Mouse (Mus musculus): ENCODE measurements around the gene Scn9a. TPM values are rescaled to one million over a fixed set of nuclear protein-coding genes. Genes with fewer than 3 reads are reported as not detected.

Gene Scn9a
- not detected in 2 replicates for total RNA-seq (2015; ENCODE audit: low replicate concordance)
- total RNA-seq (2017; ENCODE audit: low replicate concordance): not detected in 2 replicates

DNA sequence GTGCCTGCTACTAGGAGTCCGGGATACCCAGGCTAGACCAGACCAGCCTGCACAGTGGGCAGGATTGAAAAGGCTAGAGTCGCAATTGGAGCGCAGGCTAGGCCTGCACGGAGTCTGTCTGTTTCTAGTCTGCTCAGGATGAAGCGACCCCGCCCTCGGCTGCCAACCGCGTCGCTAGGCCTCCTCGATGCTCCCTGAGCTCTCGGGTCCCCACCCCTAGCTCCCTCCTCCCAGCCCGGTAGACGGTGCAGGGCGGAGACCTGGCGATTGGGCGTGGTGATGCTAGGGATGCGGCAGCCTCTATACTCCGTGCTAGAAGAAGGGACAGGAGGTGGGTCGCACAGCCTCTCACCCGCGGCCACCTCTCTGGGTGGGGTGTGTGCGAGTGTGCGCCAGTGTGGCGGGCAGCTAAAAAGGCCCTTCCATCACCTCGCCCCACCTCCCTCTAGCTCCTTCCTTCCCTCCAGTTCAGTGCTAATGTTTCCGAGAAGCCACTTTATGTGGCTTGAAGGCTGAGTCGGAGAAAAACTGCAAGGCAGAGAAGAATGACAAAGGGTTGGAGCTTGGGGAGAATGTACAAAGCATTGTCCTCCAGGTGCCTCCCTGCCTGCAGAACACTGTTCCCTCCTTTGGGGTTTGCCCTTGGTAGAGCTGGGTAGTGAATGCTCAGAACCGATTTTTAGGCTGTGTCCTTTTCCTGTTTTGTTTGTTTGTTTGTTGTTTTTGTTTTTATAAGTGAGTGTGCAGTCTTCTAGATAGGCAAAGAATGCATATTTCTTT, at the start of gene Scn9a:
Scn9a (minus strand) TSS at position 383 of the 780 bp plus-strand sequence.
- no peak for ATAC-seq (replicated peaks; ENCODE audit: low FRiP score, poor library complexity, severe bottlenecking)

DNA sequence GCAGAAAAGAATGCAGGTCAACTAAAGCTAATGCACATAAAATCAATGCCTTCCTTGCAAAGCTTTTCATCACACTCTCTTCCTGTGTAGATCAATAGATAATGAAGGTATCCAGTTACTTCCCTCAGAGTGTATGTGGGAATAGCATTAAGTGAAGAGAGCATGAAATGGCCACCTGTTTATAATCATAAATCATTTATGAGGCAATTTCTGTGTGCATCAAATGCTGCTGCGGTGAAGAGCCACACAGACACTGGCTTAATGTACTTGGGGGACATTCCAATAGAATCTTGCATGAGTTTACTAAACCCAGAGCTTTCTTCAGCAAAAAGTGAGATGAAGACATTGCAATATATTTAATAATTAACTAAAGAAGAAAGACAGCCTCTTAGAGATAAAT, 27.2 kb upstream of the Scn9a start:
- ATAC-seq (replicated peaks; ENCODE audit: low FRiP score, poor library complexity, severe bottlenecking): no peak

DNA sequence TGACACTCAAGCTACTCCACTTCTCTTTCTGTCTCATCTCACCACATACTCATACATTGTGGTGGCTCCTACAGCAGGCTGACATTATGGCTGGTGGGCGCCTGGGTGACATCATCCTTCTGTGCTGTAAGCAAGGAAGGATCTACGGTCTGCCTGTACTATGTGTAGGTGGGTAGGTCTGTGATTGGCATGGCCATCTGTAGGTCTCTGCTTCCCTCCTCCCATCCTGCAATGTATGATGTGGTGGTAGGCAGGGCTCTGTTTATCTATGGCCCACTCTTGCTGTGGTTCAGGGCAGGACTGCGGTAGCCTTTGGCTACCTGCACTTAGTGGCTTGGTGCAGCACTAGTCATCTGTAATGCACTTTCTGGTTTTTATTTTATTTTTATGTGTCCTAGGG, 21.7 kb upstream of the Scn9a start:
- no peak for ATAC-seq (replicated peaks; ENCODE audit: low FRiP score, poor library complexity, severe bottlenecking)

DNA sequence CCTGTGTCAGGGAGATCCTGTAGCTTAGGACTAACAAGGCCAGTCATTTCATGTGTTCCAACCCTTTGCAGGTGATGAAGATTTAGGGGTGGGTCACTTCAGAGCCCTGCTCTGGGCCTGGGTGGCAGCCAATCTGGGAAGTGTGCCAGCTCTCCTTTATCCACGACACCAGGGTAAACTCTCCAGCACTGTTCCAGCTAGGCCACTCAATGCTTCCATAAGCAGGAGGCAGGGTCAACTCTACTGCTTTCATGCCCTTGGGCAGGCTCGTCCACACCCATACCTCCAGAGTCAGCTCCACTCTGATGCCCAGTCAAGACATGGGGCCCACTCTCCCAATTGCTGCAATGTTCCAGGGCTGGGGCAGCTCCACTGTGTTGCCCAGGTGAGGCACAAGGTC, 20.7 kb upstream of the Scn9a start:
- no peak for ATAC-seq (replicated peaks; ENCODE audit: low FRiP score, poor library complexity, severe bottlenecking)

DNA sequence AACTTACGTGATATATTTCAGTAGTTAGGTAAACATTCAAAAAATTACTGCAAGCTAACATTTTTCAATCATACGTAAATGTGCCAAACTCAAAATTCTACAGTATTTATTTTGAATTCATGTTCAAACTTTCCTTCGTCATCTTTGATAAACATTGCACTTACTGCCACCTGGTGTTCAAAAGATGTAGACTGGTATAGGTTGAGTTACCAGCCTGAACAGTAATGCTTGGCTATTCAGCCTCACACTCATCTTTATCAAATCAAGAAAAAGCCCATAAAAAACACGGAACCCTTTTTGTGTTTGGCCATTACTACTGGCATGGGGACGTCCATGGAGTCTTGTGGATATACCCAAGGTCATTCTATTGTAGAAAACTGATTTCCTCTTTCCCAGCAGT, 9.6 kb upstream of the Scn9a start:
- no peak for ATAC-seq (replicated peaks; ENCODE audit: low FRiP score, poor library complexity, severe bottlenecking)

DNA sequence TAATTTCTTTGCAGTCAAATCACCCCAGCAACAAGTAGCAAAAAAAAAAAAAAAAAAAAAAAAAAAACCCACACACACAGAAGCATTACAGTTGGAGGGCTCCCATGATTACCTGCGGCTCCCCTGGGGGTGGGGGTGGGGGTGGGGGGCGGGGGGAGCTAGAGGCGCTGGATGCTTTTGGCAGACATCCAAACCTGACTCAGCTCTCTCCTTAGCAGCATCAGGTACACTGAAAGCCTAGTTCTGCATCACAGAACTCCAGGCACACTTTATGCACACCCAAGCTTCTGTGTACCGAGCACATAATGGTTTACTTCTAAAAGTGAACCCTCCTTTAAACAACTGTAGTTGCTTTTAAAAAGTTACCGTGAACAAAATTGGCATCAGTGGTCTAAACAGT, 2.0 kb downstream of the Scn9a start:
- no peak for ATAC-seq (replicated peaks; ENCODE audit: low FRiP score, poor library complexity, severe bottlenecking)

DNA sequence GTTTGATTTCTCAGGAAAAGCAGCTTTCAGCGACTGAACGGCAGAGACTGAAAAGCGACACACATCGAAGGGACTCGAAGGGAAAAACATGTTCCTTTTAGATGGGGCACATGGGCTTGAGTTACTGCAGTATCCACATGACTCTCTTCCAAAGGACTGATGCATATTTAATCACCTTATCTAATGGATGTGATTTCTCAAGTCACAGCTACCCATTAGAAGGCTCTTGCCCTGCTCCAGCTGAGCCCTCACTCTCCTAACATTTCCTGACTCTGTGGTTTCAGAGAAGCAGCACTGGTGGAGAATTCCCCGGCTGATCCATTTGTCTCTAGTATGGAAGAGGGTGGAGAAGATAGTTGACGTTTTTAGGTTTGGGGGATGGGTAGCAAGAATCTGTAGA, 23.7 kb downstream of the Scn9a start:
- no peak for ATAC-seq (replicated peaks; ENCODE audit: low FRiP score, poor library complexity, severe bottlenecking)

DNA sequence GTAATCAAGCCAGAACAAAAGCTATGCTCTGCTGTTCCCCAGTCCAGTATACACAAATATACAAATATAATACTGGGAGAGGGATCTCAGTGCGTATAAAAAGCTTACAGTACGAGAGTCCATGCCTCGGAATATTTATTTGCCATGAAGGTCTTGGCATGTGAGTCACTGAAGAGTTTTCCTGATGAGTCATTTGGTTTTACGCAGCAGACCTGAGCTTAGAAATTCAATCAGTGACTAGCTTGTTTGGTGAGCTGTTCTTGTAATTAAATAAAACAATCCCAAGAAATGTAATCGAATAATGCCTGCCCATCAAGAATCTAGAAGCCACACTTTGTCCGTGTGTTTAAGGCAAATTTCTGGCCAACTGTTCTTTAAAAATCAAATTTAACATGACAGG, 37.4 kb downstream of the Scn9a start:
- no peak for ATAC-seq (replicated peaks; ENCODE audit: low FRiP score, poor library complexity, severe bottlenecking)

DNA sequence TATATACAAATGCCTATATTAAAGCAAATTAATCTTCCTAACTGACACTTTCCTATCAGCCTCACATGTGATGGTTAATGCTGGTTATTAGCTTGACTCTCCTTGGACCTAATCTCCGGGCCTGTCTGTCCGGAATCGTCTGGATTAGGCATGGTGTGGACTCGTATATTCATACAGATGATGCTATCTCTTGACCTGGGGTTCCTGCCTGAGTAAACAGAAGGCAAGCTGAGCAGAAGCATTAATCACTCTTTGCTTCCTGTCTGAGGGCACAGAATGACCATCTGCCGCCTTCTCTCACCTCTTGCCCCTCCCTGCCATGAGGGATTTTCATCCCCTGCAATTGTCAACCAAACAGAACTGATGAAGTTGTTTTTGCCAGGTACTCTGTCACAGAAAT, 38.6 kb downstream of the Scn9a start:
- no peak for ATAC-seq (replicated peaks; ENCODE audit: low FRiP score, poor library complexity, severe bottlenecking)

DNA sequence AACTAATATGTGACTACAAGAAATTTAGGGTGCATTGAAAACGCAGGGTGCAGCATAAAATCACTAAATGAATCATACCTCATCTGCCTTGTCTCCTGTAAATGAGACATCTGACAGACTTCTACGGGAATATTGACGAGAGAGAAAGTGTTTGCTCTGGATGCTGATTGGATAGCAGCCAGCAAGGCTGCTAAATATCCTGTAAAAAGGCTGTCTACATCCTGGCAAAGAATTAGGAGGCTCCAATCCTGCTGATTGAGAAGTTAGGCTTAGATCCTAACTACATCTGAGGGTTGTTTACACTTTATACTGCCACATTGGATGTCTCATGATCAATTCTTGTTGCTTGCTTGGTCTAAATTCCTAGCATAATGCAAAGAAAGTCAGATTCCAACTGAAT, 44.6 kb downstream of the Scn9a start:
- ATAC-seq (replicated peaks; ENCODE audit: low FRiP score, poor library complexity, severe bottlenecking): no peak

DNA sequence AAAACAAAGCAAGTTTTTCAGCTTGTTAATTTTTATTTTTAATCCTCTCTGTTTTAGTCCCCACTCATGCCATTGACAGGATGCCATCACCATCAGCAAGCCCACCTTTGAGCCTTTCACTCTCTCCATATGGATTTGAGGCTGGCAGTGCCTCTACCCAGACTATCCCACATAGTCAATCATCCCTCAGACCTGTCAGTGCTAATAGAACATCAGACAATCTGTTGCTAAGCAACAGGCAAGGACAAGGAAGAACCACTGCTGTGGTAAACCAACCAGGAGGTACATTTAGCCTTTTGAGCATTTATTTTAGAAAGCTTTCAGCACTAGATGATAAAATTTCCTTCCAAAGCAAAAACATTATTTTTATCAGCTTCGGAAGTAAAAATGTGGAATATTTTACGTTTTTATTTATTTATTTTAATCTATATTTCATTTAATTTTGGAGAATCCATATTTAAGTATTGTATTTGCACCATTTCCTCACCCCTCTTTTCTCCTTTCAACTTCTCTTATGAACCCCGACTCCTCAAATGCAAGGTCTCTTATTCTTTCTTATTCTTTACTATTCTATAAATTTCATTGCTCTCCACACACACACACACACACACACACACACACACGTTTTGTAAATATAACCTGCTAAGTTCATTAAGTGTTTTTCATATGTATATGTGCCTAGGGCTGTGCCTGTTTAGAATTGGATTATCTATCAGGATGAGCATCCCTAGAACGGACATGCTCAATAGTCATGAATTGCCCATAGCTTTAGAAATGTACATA, 54.5 kb downstream of the Scn9a start:
- no peak for ATAC-seq (replicated peaks; ENCODE audit: low FRiP score, poor library complexity, severe bottlenecking)

DNA sequence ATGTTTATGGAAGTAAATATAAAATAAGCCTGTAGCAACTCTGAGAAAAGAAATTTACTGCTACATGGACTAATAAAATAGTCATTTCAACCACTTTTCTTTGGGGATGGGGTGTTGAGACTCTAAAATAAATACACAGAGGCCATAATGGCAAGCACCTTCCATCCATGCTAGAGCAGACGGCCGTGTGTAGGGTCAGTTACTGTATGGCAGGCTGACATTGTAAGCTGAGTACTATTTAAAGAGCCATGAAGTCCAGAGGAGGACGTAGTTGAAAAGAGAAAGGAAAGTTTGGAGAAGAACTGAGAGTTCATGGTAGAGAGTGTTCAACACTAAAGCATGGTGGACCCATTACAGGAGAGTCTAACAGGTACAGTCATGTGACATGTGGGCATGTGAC, 86.5 kb downstream of the Scn9a start:
- no peak for ATAC-seq (replicated peaks; ENCODE audit: low FRiP score, poor library complexity, severe bottlenecking)

DNA sequence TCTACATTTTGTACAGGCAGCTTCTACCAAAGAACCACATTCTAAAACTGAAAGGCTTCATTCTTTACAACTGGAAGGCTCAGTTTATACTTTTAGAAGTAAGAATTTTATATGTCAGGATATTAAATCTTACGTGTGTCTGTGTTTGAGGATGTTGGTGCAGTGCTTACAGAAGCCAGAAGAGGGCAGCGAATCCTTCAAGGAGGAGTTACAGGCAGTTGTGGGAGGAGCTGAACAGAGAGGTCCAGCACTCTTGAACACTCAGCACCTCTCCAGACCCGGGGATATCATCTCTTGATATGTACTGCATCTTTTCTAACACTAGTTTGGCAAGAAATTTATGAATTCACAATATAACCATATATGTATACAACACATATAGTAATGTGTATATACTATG, 114.8 kb downstream of the Scn9a start:
- no peak for ATAC-seq (replicated peaks; ENCODE audit: low FRiP score, poor library complexity, severe bottlenecking)

DNA sequence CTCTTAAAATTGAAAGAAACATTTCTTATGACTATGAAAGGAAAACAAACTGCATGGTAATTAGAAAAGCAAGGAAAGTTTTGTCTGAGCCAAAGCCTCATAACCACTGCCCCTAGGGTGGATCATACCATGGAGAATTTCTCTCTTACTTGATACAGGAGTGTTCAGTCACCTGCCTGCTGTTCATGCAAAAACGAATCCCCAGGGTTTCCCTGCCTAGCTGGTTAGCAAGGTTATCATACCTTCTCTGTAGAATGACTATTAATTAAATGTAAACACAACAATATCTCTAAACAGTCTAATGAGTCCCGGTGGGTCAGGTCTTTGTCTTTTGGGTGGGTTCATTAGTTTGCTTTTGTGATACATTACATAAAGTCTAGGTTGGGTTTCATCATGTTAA, 123.3 kb downstream of the Scn9a start:
- no peak for ATAC-seq (replicated peaks; ENCODE audit: low FRiP score, poor library complexity, severe bottlenecking)

DNA sequence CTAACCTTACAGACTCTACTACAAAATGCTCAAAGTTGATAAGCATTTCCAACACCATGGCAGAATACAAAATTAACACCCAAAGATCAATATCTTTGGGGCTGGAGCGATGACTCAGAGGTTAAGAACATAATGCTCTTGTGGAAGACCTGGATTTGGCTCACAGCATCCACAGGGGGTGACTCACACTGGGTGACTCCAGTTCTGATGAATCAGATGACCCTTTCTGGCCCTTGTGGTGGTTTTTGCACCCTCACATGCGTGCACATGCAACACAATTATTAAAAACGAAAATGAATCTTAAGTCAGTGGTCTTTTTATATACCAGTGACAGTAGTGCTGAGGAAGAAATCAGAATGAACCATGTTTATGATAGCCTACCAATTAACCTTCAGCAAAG, 126.7 kb downstream of the Scn9a start:
- ATAC-seq (replicated peaks; ENCODE audit: low FRiP score, poor library complexity, severe bottlenecking): no peak

DNA sequence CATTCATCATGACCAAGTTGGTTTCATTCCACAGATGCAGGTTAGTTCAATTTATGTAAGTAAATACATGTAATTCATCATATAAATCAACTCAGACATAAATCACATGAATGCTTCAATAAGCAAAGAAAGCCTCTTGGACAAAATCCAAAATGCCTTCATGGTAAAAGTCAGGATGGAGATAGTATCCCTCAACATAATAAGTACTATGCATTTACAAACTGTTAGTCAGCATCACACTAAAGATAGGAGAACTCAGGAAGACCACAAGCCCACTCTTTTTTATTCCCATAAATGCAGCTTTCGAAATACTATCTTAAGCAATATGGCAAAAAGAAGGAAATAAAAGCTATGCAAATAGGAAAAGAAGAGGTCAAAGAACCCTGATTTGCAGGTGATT, 127.1 kb downstream of the Scn9a start:
- no peak for ATAC-seq (replicated peaks; ENCODE audit: low FRiP score, poor library complexity, severe bottlenecking)

DNA sequence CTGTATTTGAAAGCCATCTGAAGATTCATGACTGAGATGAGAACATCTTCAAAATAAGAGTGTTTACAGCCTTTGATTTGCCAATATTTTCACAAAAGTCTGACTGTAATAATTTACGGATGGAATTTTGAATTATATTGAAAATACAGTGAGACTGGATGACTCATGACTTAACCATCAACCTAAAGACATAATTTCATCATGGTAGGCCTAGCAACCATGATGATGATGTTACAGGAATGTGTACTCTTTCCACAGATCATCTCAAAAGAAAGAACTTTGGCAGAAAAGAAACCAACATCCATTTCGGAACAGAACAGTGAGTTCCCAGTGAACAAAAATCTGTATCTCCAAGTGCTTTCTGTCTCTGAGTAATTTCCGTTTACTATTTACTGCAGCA, 132.6 kb downstream of the Scn9a start:
- ATAC-seq (replicated peaks; ENCODE audit: low FRiP score, poor library complexity, severe bottlenecking): no peak

DNA sequence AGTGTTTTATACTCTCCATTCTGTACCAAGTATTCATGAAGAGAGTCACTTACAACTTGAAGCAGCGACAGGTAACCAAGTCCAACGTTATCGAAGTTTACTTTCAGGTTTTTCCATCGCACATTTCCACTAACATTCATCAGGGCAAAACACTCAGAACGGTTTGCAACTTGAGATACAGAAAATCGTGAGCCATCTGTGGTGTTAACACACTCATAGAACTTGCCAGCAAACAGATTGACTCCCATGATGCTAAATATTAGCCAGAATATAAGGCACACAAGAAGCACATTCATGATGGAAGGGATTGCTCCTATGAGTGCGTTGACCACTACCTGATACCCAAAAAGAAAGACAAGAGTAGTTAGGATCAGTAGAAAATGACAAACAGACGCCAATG, 140.2 kb downstream of the Scn9a start:
- no peak for ATAC-seq (replicated peaks; ENCODE audit: low FRiP score, poor library complexity, severe bottlenecking)

DNA sequence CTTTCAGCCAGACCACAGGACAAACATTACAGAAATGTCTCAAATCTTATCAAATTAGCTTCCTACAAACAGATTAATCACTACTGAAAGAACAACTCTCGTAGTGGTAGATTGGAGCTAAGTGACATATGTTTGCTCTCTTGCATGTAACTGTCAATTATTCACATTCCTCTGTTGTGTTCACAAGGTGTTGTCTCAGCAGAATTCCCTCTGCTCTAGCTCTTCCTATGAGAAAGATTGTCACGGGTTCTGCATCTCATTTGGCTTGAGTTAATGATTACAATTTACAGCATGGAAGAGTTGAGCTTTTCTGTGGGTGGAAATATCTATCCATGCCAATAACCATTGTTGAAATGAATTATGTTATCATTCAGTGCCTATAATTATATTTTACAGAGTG, 156.4 kb downstream of the Scn9a start:
- no peak for ATAC-seq (replicated peaks; ENCODE audit: low FRiP score, poor library complexity, severe bottlenecking)

DNA sequence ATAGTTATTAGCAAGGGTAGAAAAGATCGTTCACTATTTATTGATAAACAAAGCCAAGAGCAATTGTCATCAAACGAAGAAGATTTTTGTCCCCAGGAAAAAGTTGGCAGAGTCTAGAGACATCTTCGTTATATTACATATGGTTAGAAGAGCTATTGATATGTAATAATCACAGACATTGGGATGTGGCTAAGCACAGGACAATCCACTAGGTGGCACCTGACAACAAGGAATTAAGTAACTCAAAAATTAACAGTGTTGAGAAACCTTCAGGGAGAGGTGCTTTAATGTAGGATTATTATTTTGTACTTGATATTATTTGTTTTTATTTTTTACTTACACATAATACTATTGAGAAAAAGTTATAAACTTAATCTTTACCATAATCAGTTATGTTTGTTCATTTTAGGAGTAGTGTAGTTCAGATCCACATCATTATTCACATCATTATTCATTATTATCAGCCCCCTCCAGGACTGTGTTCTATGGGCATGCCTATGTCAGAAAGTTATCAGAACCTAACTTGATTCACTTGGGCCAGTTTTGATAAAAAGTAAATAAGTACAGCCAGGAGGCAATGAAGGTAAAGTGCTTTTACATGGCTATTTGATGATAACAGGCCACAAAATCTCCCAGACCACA, 161.5 kb downstream of the Scn9a start:
- no peak for ATAC-seq (replicated peaks; ENCODE audit: low FRiP score, poor library complexity, severe bottlenecking)

DNA sequence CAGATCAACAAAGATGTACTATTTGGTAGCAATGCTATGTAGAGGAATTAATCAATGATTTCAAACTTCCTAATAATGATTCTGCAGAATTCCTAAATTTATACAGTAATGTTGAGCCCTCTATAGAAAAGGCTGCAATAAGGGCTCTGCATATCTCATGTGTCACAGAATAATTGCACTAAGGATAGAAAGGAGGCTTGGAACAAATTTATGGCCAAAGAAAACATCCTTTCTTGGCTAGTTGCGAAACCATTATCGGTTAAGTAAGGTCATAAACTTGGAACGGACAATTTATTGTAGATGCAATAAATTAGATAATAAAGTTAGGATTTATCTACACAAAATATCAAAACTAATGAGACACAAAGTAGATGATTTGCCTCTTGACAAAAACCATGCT, 169.3 kb downstream of the Scn9a start:
- ATAC-seq (replicated peaks; ENCODE audit: low FRiP score, poor library complexity, severe bottlenecking): no peak
